Mouse (Mus musculus) megakaryocyte, adult 5-6 weeks (primary cell): ENCODE results near the gene Cdc42ep5. TPM values are rescaled to one million over a fixed set of nuclear protein-coding genes. Genes with fewer than 3 reads are reported as not detected.
A peak's percentile ranks its signal among the peaks of the same experiment; 100 is the strongest.

Experiments
- ATAC-seq: 2 replicates; pipeline ENCODE4 v1.8.0; 2016; ENCODE audit warnings: mild to moderate bottlenecking, inconsistent platforms; ENCODE audit not compliant: poor library complexity, severe bottlenecking
- total RNA-seq, 2 experiments: library from RNA; stranded (forward) in 1 of 2; stranded (reverse) in 1 of 2; fragments of 153-499, 151-499 nt in 1 of 2; fragments of 221-1000, 200-1000 nt in 1 of 2; gene quantifications; 2 replicates each; pipeline versions ENCODE4 v1.2.3 to v1.2.4; 2015 to 2017

Cdc42ep5 gene
- total RNA-seq, 2 experiments from 2014 or later = not detected

DNA sequence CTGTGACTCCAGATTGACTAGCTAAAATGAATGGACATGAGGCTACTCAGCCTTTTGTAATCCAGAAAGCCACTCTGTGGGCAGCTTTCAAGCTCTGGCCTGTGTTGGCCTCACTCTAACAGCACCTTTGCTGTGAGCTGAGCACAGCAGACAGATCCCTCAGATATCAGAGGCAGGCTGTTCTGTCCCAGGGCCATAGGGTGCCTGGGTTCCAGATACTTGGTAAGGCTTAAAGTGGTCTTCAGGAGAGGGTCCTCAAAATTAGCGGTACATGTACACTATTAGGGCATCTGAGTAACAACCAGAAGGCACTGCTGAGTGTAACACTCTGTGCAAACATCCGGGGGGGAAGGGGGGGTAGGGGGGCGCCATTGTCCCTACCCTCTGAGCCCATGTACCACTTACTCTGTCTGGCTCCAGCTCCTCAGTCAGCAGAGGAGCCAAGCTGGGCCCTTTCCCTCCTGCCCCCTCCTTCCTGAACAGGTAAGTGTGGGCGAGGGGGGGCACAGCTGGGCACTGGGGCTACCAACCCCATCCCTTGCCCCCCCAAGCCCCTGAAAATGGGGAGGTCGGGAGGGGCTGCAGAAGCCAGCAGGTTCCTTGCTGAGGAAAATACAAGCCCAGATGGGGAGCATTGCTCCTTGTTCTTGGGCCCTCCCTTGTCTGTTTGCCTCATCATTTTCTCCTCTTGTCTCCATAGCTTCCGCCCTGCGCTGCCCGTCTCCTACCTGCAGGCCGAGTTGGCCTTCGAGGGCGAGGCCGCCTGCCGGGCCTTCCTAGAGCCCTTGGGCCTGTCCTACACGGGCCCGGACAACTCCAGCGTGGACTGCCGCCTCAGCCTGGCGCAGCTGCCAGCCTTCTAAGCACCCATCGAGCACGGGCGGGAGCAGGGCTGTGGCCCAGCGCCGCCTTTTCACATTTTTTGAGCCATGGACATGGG, 18.1 kb downstream of the Cdc42ep5 start:
- ATAC-seq = no peak

DNA sequence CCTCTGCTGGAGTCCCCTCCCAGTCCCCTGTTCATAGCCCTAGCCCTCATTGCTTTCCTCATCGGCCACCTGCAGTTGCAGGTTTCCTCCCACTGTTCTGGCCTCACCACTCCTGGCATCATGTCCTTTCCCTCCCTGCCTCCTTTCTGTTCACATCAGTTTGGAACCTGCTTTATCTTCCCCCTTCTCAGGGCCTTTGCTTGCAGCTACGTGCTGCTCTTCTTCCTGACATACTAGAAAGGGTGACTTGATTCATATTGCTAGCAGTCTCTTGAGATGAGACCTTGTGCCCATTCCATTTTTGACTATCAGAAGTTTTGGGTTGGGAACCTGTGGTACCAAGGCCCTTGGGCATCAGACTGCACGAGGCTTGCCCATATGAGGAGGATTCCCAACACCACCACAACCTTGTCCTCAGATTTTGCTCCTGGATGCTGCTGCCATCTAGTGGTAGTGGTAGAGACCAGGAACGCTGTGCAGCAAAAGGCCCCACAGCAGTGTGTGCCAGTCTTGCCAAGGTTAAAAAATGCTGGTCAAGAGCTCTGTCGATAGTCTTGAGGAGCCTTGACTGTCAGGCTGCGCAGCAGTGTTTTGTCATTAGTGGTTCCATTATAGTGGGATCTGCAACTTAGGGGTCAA, 19.0 kb downstream of the Cdc42ep5 start:
- ATAC-seq = peak; percentile 16; the same call in 1 of the 2 replicates

DNA sequence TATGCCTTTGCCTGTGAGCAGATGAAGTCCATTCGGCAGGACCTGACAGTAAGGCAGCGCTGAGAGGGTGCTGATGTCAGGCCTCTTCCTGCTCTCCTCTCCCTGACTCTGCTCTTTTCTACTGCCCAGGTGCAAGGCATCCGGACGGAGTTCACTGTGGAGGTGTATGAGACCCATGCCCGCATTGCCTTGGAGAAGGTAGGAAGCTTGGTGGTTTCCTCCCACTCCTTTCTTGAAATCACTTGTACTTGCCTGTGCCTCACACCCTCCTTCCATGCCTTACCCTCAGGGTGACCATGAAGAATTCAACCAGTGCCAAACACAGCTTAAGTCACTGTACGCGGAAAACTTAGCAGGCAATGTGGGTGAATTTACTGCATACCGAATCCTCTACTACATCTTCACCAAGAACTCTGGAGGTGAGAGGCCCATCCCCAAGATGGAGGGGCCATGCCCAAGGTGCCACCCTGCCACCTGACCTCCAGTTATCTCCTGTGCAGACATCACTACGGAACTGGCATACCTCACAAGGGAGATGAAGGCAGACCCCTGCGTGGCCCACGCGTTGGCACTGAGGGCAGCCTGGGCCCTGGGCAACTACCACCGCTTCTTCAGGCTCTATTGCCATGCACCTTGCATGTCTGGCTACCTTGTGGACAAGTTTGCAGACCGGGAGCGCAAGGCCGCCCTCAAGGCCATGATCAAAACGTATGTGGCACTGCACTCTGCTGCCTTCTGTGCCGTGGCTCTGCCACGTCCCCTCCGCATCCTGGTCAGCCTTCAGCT, 19.7 kb downstream of the Cdc42ep5 start:
- ATAC-seq = no peak

DNA sequence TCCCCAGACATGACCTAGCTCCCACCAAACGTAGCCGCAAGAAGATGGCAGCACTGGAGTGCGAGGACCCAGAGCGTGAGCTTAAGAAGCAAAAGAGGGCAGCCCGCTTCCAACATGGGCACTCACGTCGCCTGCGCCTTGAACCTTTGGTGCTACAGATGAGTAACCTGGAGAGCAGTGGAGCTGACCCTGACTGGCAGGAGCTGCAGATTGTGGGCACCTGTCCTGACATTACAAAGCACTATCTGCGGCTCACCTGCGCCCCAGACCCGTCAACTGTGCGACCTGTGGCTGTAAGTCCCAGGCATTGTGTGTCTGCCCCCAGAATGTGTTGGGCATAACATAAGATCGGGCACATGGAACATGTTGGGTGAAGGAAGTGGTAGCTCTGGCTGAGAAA, 20.6 kb downstream of the Cdc42ep5 start:
- ATAC-seq = no peak

DNA sequence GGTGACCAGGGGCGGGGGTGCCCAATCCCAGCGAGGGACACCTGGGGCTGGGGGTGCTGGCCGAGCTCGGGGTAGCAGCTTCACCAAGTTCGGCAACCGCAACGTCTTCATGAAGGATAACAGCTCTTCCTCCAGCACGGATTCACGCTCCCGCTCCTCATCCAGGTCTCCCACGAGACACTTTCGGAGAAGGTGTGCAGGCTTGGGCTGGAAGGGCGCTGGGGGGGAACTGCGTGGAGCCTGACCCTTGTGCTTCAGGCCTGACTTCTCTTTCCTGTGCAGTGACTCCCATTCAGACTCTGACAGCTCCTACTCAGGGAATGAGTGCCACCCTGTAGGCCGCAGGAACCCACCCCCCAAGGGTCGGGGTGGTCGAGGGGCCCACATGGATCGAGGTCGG, 21.2 kb downstream of the Cdc42ep5 start:
- no peak for ATAC-seq

DNA sequence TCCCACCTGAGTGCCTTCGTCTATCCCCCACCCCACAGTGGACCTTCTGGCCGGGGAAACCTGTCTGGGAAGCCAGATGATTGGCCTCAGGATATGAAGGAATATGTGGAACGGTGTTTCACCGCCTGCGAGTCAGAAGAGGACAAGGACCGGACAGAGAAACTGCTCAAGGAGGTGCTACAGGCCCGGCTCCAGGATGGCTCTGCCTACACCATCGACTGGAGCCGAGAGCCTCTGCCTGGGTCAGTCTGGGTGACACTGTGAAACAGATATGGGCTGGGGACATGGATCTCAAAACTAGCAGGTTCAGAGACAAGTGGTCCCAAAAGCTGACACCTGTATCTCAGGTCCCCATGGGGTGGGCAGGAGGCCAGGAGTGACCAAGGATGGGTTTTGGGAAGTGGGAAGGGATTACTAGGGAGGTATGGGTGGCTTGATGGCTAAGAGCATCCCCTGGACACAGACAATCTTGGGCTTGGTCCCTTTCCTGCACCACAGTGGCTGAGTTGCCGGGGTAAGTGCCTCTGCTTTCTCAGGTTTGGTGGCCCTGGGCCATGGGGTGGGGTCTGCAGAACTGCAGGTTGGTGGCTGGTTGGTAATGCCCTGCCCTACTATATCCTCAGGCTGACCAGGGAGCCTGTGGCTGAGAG, 21.7 kb downstream of the Cdc42ep5 start:
- ATAC-seq = no peak

DNA sequence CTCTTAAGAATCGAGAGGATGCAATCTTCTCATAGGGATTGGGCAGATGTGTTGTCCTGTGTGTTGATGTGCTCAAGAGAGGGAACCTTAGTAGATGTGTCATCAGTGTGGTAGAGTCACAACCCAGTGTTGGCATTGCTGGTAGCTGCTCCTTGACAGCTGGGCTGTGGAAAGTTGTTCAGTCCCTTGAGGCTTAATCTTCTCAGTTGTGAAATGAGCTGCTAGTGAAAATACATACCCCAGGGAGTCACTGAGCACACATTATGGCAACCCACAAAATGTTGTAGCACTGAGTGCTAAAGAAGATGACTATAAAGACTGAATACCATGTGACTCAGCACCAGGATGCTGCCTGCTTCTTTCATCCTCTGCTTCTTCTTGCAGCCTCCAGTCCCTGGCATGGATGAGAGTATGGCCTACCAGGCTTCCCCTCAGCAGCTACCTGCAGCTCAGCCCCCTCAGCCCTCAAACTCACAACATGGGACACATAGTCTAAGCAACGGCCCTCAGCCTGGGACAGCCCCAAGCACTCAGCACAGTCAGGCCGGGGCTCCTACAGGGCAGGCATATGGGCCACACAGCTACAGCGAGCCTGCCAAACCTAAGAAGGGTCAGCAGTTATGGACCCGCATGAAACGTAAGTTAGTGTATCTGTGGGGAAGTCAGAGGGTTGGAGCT, 22.9 kb downstream of the Cdc42ep5 start:
- ATAC-seq = no peak

DNA sequence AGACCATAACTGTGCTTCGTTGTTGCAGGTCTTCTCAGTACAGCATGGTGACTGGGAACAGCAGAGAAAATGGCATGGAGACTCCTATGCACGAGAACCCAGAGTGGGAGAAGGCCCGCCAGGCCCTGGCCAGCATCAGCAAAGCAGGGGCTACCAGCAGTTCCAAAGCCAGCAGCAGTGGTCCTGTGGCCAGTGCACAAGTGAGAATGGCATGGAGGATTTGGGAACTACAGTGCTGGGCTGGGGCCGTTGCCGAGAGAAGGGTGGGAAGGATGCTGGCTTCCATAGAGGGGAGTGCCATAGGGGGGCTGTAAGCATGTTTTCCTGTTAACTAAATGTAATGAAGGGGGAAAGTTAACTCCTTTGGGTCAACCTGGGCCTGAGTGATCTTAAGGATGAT, 25.3 kb downstream of the Cdc42ep5 start:
- no peak for ATAC-seq

DNA sequence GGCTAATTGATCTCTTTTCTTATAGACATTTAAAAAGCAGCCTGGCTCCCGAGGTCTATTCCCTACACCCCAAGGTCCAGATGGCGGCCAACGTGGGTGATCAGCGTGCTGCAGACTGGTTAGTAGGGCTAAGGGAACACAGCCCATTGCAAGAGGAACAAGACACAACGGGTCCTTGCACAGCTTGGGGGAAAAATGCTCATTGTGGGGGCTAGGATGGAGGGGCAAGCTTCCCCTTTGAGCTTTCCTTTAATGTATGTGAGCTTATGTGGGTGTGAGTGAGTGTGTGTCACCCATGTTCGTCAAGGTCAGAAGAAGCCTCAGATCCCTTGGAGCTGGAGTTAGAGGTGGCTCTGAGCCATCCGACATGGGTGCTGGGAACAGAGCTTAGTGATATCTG, 26.0 kb downstream of the Cdc42ep5 start:
- ATAC-seq = no peak

DNA sequence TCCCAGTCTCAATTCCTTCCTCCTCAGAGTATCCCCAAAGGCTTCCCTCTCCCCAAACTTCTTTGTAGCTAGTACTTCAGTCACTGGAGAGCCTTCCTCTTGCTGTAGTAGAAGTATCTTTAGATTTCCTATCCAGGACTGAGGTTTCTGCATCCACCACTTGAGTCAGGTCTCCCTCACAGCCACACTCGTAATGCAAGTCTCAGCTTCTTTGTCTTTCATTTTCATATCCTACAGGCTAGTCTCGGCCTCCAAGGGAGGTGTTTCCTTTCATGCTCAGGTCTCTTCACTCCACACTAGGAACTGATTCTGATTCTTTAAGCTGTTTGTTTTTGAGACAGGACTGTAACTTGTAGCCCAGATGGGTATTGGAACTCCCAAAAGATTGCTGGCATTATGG, 26.5 kb downstream of the Cdc42ep5 start:
- ATAC-seq = no peak

DNA sequence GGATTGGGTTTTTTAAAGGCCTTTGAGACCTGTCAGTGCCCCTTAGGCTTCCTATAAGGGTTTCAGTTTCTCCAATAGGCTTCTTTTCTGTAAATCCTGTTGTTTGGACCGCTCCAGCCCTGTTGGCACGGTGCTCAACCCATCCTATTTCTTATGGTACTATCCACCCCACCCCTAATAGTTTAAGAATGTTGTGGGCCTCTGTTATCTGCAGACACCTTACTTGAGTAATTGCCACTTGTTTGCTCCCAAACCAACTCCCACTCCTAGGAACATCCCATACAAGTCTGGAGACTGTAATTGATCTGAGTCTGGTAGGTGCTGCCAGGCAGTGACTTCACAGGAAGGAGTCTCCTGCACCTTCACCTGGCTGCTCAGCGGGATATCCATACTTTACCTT, 26.9 kb downstream of the Cdc42ep5 start:
- ATAC-seq = no peak

DNA sequence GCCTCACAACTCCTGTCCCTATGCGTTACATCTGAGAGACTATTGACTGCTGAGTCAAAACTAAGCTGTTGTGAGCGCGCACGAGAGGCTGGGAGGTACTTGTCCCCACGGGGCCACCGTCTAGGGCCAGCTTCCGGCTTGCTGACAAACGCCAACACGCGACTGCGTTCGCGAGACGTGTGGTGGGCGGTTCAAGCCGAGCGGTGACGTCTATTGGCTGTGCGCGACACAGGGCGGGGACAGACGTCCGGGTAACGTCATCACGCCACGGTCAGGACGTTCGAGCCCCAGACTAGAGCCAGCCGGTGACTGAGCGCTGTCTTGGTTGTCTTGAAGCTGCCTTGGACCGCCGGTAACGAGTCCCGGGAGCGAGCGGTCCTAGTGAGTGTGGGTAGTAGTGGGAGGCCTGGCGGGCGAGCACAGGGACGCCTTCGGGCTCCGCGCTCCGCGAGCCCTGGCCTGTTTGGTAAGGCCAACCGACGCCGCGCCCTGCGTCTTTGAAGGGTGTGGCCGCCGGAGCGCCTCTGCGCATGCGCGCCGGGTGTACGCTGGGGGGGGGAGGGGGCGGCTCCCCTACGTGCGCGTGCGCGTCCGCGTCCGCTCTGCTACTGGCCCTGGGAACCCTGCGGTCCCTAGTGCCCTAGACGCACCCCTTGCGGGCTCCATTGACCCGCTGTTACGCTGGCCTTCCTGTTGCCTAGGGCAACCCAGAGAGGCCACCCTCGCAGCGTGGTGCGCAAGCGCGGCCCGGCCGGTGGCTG, 27.7 kb downstream of the Cdc42ep5 start, which contains the start of gene Leng8:
Leng8 (plus strand) TSS at position 269 of the 761 bp plus-strand sequence.
- ATAC-seq = peak; percentile 95

DNA sequence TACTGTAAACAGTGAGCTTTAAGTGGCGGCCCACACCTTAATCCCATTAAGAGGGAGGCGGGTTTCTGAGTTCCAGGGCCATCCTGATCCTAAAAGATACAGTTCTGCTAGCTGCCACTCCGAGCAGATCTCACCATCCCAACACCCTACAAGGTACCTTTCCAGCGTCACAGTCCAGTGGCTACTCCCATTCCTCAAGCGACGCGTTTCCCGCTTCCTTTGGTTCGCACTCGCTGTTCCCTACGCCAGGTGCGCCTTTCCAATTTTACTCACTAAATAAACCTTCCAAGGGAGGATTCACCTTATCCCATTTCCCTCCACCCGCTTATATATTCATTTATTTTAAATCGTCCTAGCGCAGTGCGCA, 28.3 kb downstream of the Cdc42ep5 start:
- ATAC-seq = no peak; the same call in 1 of the 2 replicates

DNA sequence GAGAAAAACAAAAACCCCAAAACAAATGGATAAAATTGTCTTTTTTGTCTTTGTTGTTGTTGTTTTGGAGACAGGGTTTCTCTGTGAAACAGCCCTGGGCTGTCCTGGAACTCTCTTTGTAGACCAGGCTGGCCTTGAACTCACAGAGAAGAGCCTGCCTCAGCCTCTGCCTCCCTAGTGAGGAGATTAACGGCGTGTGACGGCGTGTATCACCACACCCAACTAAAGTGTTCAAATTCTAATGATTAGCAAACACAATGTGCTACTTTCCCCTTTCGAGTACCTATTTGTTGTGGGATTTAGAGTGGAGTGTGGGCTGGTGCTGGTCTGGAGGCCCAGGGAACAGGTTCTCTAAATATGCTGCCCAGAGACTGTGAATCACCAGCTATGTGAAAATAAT, 29.7 kb downstream of the Cdc42ep5 start:
- ATAC-seq = no peak

DNA sequence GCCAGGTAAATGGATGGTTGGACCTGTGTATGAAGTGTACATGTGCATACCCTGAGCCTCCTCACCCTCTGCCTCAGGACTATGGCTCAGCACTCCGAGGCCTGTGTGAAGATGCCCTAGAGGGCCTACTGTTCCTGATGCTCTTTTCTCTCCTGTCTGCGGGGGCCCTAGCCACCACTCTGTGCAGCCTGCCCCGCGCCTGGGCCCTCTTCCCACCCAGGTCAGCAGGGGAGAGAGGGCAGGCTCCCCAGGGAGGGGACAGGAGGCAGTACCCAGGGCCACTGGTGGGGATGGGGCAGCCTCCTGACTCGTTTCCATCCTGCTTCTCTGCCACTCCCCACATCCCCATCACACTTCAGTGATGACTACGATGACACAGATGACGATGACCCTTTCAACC, 31.7 kb downstream of the Cdc42ep5 start:
- ATAC-seq = no peak

DNA sequence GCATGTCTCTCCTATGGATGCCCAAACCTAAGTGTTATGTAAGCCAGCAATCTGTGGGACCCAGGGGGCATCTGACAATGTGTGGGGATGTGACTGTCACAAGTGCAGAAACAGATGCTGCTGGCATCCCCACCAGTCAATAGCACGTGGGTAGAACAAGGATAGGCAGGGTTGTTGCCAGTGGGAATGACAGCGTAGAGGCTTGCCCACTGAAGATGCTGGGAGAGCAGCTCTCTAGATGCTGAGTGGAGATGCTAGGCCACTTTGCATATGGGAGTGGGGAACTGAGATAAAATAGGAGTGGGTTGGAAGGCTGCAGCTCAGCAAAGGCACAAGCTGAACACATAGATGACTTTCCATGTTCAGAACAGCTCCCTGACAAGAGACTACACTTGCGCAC, 32.1 kb downstream of the Cdc42ep5 start:
- no peak for ATAC-seq

DNA sequence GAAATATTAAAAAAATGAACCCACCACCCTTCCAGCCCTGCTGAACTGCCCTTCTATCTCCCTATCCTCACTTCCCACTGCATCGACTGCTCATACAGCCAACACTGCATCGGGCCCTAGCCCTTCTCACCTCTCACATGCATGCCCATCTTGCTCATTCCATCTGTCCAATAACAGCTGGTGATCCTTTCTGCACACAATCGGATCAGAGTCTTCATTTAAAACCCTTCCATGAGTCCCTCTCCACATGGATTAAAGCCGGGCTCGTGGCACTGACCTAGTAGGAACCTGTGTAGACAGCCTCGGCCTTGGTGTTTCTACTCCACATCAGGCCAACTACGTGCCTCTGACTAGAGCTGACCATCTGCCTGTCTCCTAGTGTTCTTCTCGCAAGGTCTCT, 32.7 kb downstream of the Cdc42ep5 start:
- no peak for ATAC-seq

DNA sequence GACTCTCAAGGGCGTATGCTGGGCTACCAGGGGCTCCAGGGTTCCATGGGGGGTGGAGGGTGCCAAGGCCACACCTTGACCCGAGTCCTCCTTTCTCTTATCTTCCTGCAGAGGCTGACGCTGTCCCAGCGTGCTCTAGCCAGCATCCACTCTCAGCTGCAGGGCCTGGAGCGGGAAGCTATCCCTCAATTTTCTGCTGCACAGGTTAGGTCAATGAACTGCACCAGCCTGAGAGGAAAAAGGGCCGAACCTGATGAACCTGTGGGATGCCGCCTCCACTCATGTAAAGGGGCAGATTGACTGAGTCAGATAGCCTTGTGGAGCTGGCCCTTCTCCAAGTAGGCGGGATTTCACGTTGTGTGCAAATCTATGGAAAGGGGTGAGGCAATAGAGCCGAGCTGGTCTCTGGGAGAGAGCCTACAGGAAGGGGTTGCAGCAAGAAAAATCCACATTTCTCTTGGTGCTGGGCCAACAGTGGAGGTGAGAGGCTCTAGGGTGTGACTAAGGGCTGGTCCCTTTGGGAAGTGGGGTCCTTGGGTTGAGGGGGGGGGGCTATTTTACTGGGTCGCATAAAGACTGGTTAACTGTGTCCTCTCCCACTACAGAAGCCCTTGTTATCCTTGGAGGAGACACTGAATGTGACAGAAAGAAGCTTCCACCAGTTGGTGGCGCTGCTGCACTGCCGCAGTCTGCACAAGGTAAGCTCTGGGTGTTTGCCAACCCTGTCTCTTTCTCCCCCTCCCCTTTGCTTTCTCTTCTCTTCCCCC, 33.8 kb downstream of the Cdc42ep5 start:
- ATAC-seq = peak; percentile 94

DNA sequence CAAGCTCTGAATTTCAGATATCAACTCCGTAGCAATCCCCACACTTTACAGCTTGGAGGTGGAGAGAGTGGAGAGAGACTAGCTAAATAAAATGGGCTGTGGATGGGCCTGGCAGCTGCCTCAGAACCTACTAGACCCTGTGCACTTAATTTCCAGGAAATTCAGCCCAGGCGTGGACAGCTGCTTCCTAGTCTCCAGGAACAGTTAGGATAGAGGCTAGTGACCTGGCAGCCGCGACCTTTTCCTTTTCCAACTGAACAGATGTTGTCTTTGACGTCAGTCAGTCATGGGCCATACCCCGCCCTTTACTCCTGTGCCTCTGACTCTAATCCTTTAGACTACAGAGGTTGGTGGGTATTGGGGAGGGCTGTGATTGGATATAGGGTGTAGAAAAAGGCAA, 35.8 kb downstream of the Cdc42ep5 start:
- no peak for ATAC-seq
